Mouse (Mus musculus): Measurements from ENCODE around the gene Xntrpc. TPM values are rescaled to one million over a fixed set of nuclear protein-coding genes. Genes with fewer than 3 reads are reported as not detected.
"Not testable (repeated sequence)": the region's sequence is repeated elsewhere in the genome, so short reads cannot be mapped to it uniquely, and the experiment has no call there.

The Xntrpc gene
- polyA plus RNA-seq, 1 experiment from 2014 or later = 0.98 TPM

DNA sequence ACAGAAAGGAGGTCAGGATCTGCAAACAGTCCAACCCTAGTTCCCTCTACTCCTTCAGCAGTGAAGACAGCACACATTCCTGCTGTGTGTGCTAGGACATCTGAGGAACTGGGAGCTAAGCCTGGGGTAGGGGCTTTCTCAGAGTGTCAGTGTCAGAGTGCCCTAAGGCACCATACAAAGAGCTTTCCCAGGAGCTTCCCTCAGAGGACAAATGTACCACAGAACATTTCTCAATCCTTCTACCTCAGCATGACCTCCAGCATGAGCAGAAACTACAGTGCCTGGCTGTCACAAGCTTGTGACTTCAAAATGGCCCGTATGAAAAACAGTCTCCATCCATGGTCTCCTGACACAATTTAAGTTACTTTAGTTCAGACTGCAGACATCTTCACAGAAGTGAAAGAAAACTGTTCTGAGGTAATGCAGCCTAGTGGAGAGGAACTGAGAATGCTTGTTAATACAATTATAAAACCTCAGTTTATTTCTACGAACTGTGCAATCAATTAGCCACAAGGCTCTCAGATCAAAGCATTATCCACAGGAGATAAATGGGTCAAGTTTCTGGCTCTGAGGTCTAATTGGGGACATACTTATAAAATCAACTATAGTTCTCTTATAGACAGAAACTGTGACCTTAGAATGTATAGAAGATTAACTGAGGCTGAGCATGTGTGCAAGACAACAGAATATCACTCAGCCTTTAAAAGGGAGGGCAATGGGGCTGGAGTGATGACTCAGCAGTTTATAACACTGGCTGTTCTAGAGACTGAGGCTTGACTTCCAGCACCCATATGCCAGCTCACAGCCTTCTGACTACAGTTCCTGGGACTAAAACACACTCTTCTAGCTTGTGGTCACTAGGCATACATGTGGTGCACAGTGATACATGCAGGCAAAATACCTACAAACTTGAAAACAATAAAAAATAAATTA lies 40.1 kb upstream of the Xntrpc start:
- no peak overlapping the region for H3K4me2 ChIP-seq (ENCODE audit: low read depth, low read length)
- H3K9ac ChIP-seq (replicated peaks; ENCODE audit: low read depth, low read length) = no peak overlapping the region
- no peak overlapping the region for H3K4me3 ChIP-seq (ENCODE audit: low read depth, low read length)
- no peak overlapping the region for H3K27ac ChIP-seq (ENCODE audit: low read depth, low read length)
- H3K9me3 ChIP-seq (ENCODE audit: control insufficient read depth, low read length) = no peaks in the 10 kb centered on the region
- 80% methylated on average over 2 of the region's 2 CpGs for WGBS
- no peak for ATAC-seq (ENCODE audit: low read depth)
- no peaks in the 10 kb centered on the region for H3K27me3 ChIP-seq (ENCODE audit: control insufficient read depth, insufficient read depth, low read length)
- H3K4me1 ChIP-seq (ENCODE audit: control insufficient read depth, insufficient read depth, low read length) = no peaks in the 10 kb centered on the region
- peaks cover 30% of the 10 kb centered on the region; the same call in 1 of the 2 replicates for H3K36me3 ChIP-seq (ENCODE audit: control insufficient read depth, insufficient read depth, low read length)

- WGBS = 100% methylated on average over 1 of the region's 1 CpGs
- Histone ChIP-seq H3K4me3 (ENCODE audit: low read depth, low read length) (no peak overlapping the region), H3K4me1 (ENCODE audit: control insufficient read depth, insufficient read depth, low read length) (no peaks in the 10 kb centered on the region), H3K27me3 (ENCODE audit: control insufficient read depth, insufficient read depth, low read length) (no peaks in the 10 kb centered on the region), H3K9ac (replicated peaks; ENCODE audit: low read depth, low read length) (no peak overlapping the region), H3K4me2 (ENCODE audit: low read depth, low read length) (no peak overlapping the region), H3K36me3 (ENCODE audit: control insufficient read depth, insufficient read depth, low read length) (peaks cover 55% of the 10 kb centered on the region), H3K27ac (ENCODE audit: low read depth, low read length) (no peak overlapping the region), H3K9me3 (ENCODE audit: control insufficient read depth, low read length) (no peaks in the 10 kb centered on the region)
- ATAC-seq (ENCODE audit: low read depth) = no peak
Measured at GRCm38 (mm10) chr7:102034904-102035303, 30.6 kb upstream of the Xntrpc start.

- no peak overlapping the region for H3K9ac ChIP-seq (replicated peaks; ENCODE audit: low read depth, low read length)
- H3K36me3 ChIP-seq (ENCODE audit: control insufficient read depth, insufficient read depth, low read length) = peaks cover 55% of the 10 kb centered on the region
- no peak overlapping the region for H3K4me2 ChIP-seq (ENCODE audit: low read depth, low read length)
- ATAC-seq (ENCODE audit: low read depth) = no peak
- 97% methylated on average over 2 of the region's 2 CpGs for WGBS
- H3K4me1 ChIP-seq (ENCODE audit: control insufficient read depth, insufficient read depth, low read length) = no peaks in the 10 kb centered on the region
- H3K4me3 ChIP-seq (ENCODE audit: low read depth, low read length) = no peak overlapping the region
- no peaks in the 10 kb centered on the region for H3K27me3 ChIP-seq (ENCODE audit: control insufficient read depth, insufficient read depth, low read length)
- H3K9me3 ChIP-seq (ENCODE audit: control insufficient read depth, low read length) = no peaks in the 10 kb centered on the region
- no peak overlapping the region for H3K27ac ChIP-seq (ENCODE audit: low read depth, low read length)
Measured at GRCm38 (mm10) chr7:102035534-102035933, 30.0 kb upstream of the Xntrpc start.

DNA sequence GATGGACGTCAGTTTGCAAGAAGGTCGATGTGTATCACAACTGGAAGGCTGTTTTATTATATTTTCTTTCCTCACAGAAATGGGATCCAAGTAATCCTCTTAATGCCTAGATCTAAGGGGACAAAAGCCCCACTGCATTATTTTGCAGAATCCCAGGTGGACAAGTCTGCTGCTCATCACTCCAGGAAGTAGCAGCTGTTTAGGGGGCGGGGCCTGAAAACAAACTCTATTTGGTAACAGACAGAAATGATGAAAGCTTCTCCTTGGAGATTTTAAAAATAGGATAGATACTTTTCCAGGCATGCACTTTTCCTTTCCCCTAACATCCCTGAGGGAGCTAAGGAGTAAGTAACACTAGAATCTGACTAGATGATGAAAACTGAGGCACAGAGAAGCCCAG lies 28.2 kb upstream of the Xntrpc start:
- H3K27me3 ChIP-seq (ENCODE audit: control insufficient read depth, insufficient read depth, low read length) = no peaks in the 10 kb centered on the region
- no peak overlapping the region for H3K27ac ChIP-seq (ENCODE audit: low read depth, low read length)
- no peaks in the 10 kb centered on the region for H3K4me1 ChIP-seq (ENCODE audit: control insufficient read depth, insufficient read depth, low read length)
- H3K9me3 ChIP-seq (ENCODE audit: control insufficient read depth, low read length) = no peaks in the 10 kb centered on the region
- H3K4me3 ChIP-seq (ENCODE audit: low read depth, low read length) = no peak overlapping the region
- peaks cover 39% of the 10 kb centered on the region for H3K36me3 ChIP-seq (ENCODE audit: control insufficient read depth, insufficient read depth, low read length)
- no peak overlapping the region for H3K4me2 ChIP-seq (ENCODE audit: low read depth, low read length)
- no peak for ATAC-seq (ENCODE audit: low read depth)
- 96% methylated on average over 3 of the region's 3 CpGs for WGBS
- no peak overlapping the region for H3K9ac ChIP-seq (replicated peaks; ENCODE audit: low read depth, low read length)

DNA sequence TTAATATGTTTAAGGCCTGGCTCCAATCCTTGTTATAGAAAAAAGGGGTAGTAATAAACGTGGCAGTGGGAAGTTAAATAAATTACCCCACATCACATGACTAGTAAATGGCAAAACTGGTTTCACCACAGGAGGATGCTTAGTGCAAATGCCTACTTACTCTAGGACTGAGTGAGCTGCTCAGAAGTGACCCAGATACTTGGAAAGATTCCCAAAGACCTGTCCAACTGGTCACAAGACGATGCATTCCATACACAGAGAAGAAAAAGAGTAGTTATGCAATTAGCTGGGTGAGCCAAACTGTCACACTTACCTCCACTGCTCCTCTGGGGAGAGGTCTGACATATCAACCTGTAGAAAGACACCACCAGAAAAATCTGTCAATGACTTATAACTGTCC lies 23.2 kb upstream of the Xntrpc start:
- Histone ChIP-seq H3K27ac (ENCODE audit: low read depth, low read length) (no peak overlapping the region), H3K4me3 (ENCODE audit: low read depth, low read length) (no peak overlapping the region), H3K4me2 (ENCODE audit: low read depth, low read length) (no peak overlapping the region), H3K9ac (replicated peaks; ENCODE audit: low read depth, low read length) (no peak overlapping the region), H3K9me3 (ENCODE audit: control insufficient read depth, low read length) (no peaks in the 10 kb centered on the region), H3K36me3 (ENCODE audit: control insufficient read depth, insufficient read depth, low read length) (peaks cover 20% of the 10 kb centered on the region), H3K4me1 (ENCODE audit: control insufficient read depth, insufficient read depth, low read length) (no peaks in the 10 kb centered on the region), H3K27me3 (ENCODE audit: control insufficient read depth, insufficient read depth, low read length) (no peaks in the 10 kb centered on the region)
- ATAC-seq (ENCODE audit: low read depth) = no peak
- 91% methylated on average over 2 of the region's 2 CpGs for WGBS

- H3K4me2 ChIP-seq (ENCODE audit: low read depth, low read length); H3K4me3 ChIP-seq (ENCODE audit: low read depth, low read length); H3K27ac ChIP-seq (ENCODE audit: low read depth, low read length); H3K9me3 ChIP-seq (ENCODE audit: control insufficient read depth, low read length); ATAC-seq (ENCODE audit: low read depth); H3K36me3 ChIP-seq (ENCODE audit: control insufficient read depth, insufficient read depth, low read length); H3K27me3 ChIP-seq (ENCODE audit: control insufficient read depth, insufficient read depth, low read length); H3K4me1 ChIP-seq (ENCODE audit: control insufficient read depth, insufficient read depth, low read length); H3K9ac ChIP-seq (replicated peaks; ENCODE audit: low read depth, low read length): not testable (repeated sequence)
Measured at GRCm38 (mm10) chr7:102048524-102048923, 17.0 kb upstream of the Xntrpc start.

DNA sequence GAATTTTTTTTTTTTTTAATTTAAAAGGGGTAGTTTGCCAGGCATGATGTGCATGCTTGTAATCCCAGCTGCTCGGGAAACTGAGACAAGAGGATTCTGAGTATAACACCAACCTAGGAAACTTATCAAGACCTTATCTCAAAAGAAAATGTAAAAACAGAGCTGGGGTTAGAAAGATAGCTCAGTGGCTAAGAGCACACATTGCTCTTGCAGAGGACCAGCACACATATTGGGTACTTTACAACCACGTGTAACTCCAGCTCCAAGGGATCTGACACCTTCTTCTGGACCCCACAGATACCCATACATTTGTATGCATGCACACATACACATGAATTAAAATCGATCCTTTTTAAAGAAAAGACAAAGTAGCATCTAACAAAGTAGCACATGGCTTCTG lies 4.2 kb upstream of the Xntrpc start:
- Histone ChIP-seq H3K9ac (replicated peaks; ENCODE audit: low read depth, low read length) (no peak overlapping the region), H3K4me3 (ENCODE audit: low read depth, low read length) (no peak overlapping the region), H3K9me3 (ENCODE audit: control insufficient read depth, low read length) (no peaks in the 10 kb centered on the region), H3K27ac (ENCODE audit: low read depth, low read length) (no peak overlapping the region), H3K4me2 (ENCODE audit: low read depth, low read length) (no peak overlapping the region), H3K4me1 (ENCODE audit: control insufficient read depth, insufficient read depth, low read length) (peaks cover 17% of the 10 kb centered on the region), H3K36me3 (ENCODE audit: control insufficient read depth, insufficient read depth, low read length) (no peaks in the 10 kb centered on the region), H3K27me3 (ENCODE audit: control insufficient read depth, insufficient read depth, low read length) (no peaks in the 10 kb centered on the region)
- ATAC-seq (ENCODE audit: low read depth) = no peak
- 98% methylated on average over 3 of the region's 3 CpGs for WGBS

GRCm38 (mm10) chr7:102062203-102062602 lies 3.3 kb upstream of the Xntrpc start:
- Histone ChIP-seq H3K4me3 (ENCODE audit: low read depth, low read length) (no peak overlapping the region), H3K9ac (replicated peaks; ENCODE audit: low read depth, low read length) (no peak overlapping the region), H3K4me2 (ENCODE audit: low read depth, low read length) (no peak overlapping the region), H3K27ac (ENCODE audit: low read depth, low read length) (no peak overlapping the region), H3K27me3 (ENCODE audit: control insufficient read depth, insufficient read depth, low read length) (no peaks in the 10 kb centered on the region), H3K36me3 (ENCODE audit: control insufficient read depth, insufficient read depth, low read length) (no peaks in the 10 kb centered on the region), H3K4me1 (ENCODE audit: control insufficient read depth, insufficient read depth, low read length) (peaks cover 19% of the 10 kb centered on the region), H3K9me3 (ENCODE audit: control insufficient read depth, low read length) (no peaks in the 10 kb centered on the region)
- ATAC-seq (ENCODE audit: low read depth) = no peak
- WGBS = 90% methylated on average over 1 of the region's 1 CpGs

- no peak for ATAC-seq (ENCODE audit: low read depth)
- peaks cover 19% of the 10 kb centered on the region for H3K4me1 ChIP-seq (ENCODE audit: control insufficient read depth, insufficient read depth, low read length)
- no peaks in the 10 kb centered on the region for H3K36me3 ChIP-seq (ENCODE audit: control insufficient read depth, insufficient read depth, low read length)
- peak overlapping the region; percentile 70 for H3K4me2 ChIP-seq (ENCODE audit: low read depth, low read length)
- H3K4me3 ChIP-seq (ENCODE audit: low read depth, low read length) = peak overlapping the region; percentile 48; the same call in 1 of the 2 replicates
- 93% methylated on average over 9 of the region's 9 CpGs for WGBS
- H3K27ac ChIP-seq (ENCODE audit: low read depth, low read length) = no peak overlapping the region
- H3K9me3 ChIP-seq (ENCODE audit: control insufficient read depth, low read length) = no peaks in the 10 kb centered on the region
- H3K27me3 ChIP-seq (ENCODE audit: control insufficient read depth, insufficient read depth, low read length) = no peaks in the 10 kb centered on the region
- no peak overlapping the region for H3K9ac ChIP-seq (replicated peaks; ENCODE audit: low read depth, low read length)
Measured at GRCm38 (mm10) chr7:102063891-102064290, 1.6 kb upstream of the Xntrpc start.

All from neural tube, embryonic 14.5 days (tissue).